Mouse (Mus musculus): ENCODE results near the gene Tanc1. TPM values are rescaled to one million over a fixed set of nuclear protein-coding genes. Genes with fewer than 3 reads are reported as not detected.

Tanc1 gene
- polyA plus RNA-seq, 1 experiment from 2014 or later: 29.8 TPM

GRCm38 (mm10) chr2:59889699-59890098 lies 277.9 kb downstream of the Tanc1 start:
- no peak overlapping the region for H3K9ac ChIP-seq (ENCODE audit: low read depth, low read length)
- H3K4me2 ChIP-seq (ENCODE audit: low read length): no peak overlapping the region
- H3K27ac ChIP-seq: no peak overlapping the region
- no peak overlapping the region for H3K4me3 ChIP-seq (replicated peaks; ENCODE audit: low read depth, low read length)
- DNase-seq (ENCODE audit: low spot score) (no peak), ATAC-seq (replicated peaks; ENCODE audit: low FRiP score, low read depth) (no peak)
- no peaks in the 10 kb centered on the region for H3K27me3 ChIP-seq (ENCODE audit: insufficient read depth, low read length)
- TF ChIP-seq CTCF (IDR thresholded peaks at IDR 0.05; ENCODE audit: low read depth): no peak
- H3K9me3 ChIP-seq (replicated peaks; ENCODE audit: low read length): no peaks in the 10 kb centered on the region
- no peaks in the 10 kb centered on the region for H3K36me3 ChIP-seq (ENCODE audit: insufficient read depth, low read length)
- WGBS: 55% methylated on average over 6 of the region's 6 CpGs
- H3K4me1 ChIP-seq (replicated peaks; ENCODE audit: insufficient read depth, low read length): no peaks in the 10 kb centered on the region

Other genes with a start within 250 kb of the Tanc1 start
- 9.7 and 13.0 TPM in 2 replicates for gene Dapl1, start 127.4 kb upstream of the Tanc1 start, polyA plus RNA-seq (2015; fragmentation: Nextera tagmentation; extraction: Ambion mirVana)

Measured in kidney, postnatal 0 days (tissue).